Mouse (Mus musculus) myocyte (in vitro differentiated cells): ENCODE data around the gene Gpc6.

Source experiments
- POLR2A ChIP-seq: IDR thresholded peaks from one replicate; pipeline ENCODE4 v1.6.1; 2011; ENCODE audit warnings: low read depth, mild to moderate bottlenecking, control low read depth, moderate library complexity; ENCODE audit not compliant: insufficient read length
- REST ChIP-seq: IDR thresholded peaks from one replicate; pipeline ENCODE4 v1.6.1; 2011; ENCODE audit warnings: mild to moderate bottlenecking, control low read depth, moderate library complexity; ENCODE audit not compliant: insufficient read depth, insufficient read length
- SRF ChIP-seq: IDR thresholded peaks from one replicate; pipeline ENCODE4 v1.6.1; 2011; ENCODE audit warnings: low read depth; ENCODE audit not compliant: control insufficient read depth, insufficient read length
- TCF12 ChIP-seq: IDR thresholded peaks from one replicate; pipeline ENCODE4 v1.6.1; 2011; ENCODE audit warnings: mild to moderate bottlenecking, control low read depth; ENCODE audit not compliant: poor library complexity, insufficient read depth, severe bottlenecking
- USF1 ChIP-seq: IDR thresholded peaks from one replicate; pipeline ENCODE4 v1.6.1; 2011; ENCODE audit warnings: low read depth, mild to moderate bottlenecking, control low read depth, moderate library complexity

GRCm38 (mm10) chr14:117407824-117408524, 482.9 kb downstream of the Gpc6 start:
- no peak for TF ChIP-seq POLR2A
- TF ChIP-seq SRF = no peak
- no peak for TF ChIP-seq TCF12
- TF ChIP-seq USF1 = no peak
- TF ChIP-seq REST = no peak
